Mouse (Mus musculus) neural tube, embryonic 11.5 days (tissue): Measurements from ENCODE around the gene Tgm1. TPM values are rescaled to one million over a fixed set of nuclear protein-coding genes. Genes with fewer than 3 reads are reported as not detected.

ENCODE experiments used
- polyA plus RNA-seq: library from polyadenylated mRNA; unstranded; fragments of >200 nt; fragmentation: Nextera tagmentation; extraction: Ambion mirVana; gene quantifications from 2 replicates; pipeline ENCODE4 v1.2.1, GENCODE M21; 2014

Gene Tgm1
- polyA plus RNA-seq, 1 experiment from 2014 or later, result 0.57 TPM

Other genes starting within 250 kb of the Tgm1 start
- 33.2 and 36.5 TPM in 2 replicates for gene Dhrs4, start 235.2 kb downstream of the Tgm1 start, polyA plus RNA-seq
- 9.4 and 9.5 TPM in 2 replicates for gene Carmil3, start 223.3 kb downstream of the Tgm1 start, polyA plus RNA-seq
- gene Cpne6, start 203.5 kb downstream of the Tgm1 start, polyA plus RNA-seq, result 0.99 and 1.7 TPM in 2 replicates
- gene Nrl, start 188.9 kb downstream of the Tgm1 start, polyA plus RNA-seq, result not detected in 2 replicates
- 14.5 and 14.7 TPM in 2 replicates for gene Pck2, start 173.7 kb downstream of the Tgm1 start, polyA plus RNA-seq
- 84.4 and 85.1 TPM in 2 replicates for gene Dcaf11, start 153.9 kb downstream of the Tgm1 start, polyA plus RNA-seq
- gene A730061H03Rik, start 153.5 kb downstream of the Tgm1 start, polyA plus RNA-seq, result 0.80 TPM in 1 of 2 replicates, not detected in the other
- 4.7 and 6.8 TPM in 2 replicates for gene Fitm1, start 138.3 kb downstream of the Tgm1 start, polyA plus RNA-seq
- 112 and 123 TPM in 2 replicates for gene Psme1, start 135.8 kb downstream of the Tgm1 start, polyA plus RNA-seq
- gene Emc9, start 128.6 kb downstream of the Tgm1 start, polyA plus RNA-seq, result 6.0 and 7.6 TPM in 2 replicates
- gene Psme2, start 122.8 kb downstream of the Tgm1 start, polyA plus RNA-seq, result 188 and 218 TPM in 2 replicates
- gene Rnf31, start 122.2 kb downstream of the Tgm1 start, polyA plus RNA-seq, result 10.2 and 13.0 TPM in 2 replicates
- gene Irf9, start 110.4 kb downstream of the Tgm1 start, polyA plus RNA-seq, result 5.7 and 5.9 TPM in 2 replicates
- 12.0 and 12.4 TPM in 2 replicates for gene Rec8, start 95.9 kb downstream of the Tgm1 start, polyA plus RNA-seq
- 99.2 and 104 TPM in 2 replicates for gene Ipo4, start 78.0 kb downstream of the Tgm1 start, polyA plus RNA-seq
- gene Gm49378, start 76.0 kb downstream of the Tgm1 start, polyA plus RNA-seq, result 1.0 and 1.6 TPM in 2 replicates
- gene Tm9sf1, start 70.1 kb downstream of the Tgm1 start, polyA plus RNA-seq, result 64.2 and 65.8 TPM in 2 replicates
- 0.89 and 0.93 TPM in 2 replicates for gene Tssk4, start 63.7 kb downstream of the Tgm1 start, polyA plus RNA-seq
- 65.5 and 65.7 TPM in 2 replicates for gene Mdp1, start 53.4 kb downstream of the Tgm1 start, polyA plus RNA-seq
- gene Gmpr2, start 42.0 kb downstream of the Tgm1 start, polyA plus RNA-seq, result 53.1 and 66.7 TPM in 2 replicates
- 573 and 583 TPM in 2 replicates for gene Nedd8, start 41.8 kb downstream of the Tgm1 start, polyA plus RNA-seq
- gene Tinf2, start 32.1 kb downstream of the Tgm1 start, polyA plus RNA-seq, result 50.7 and 61.2 TPM in 2 replicates
- gene Rabggta, start 8.3 kb upstream of the Tgm1 start, polyA plus RNA-seq, result 26.5 and 29.3 TPM in 2 replicates
- 68.6 and 76.8 TPM in 2 replicates for gene Dhrs1, start 31.8 kb upstream of the Tgm1 start, polyA plus RNA-seq
- gene Nop9, start 31.8 kb upstream of the Tgm1 start, polyA plus RNA-seq, result 51.9 and 53.8 TPM in 2 replicates
- 0.32 TPM in 1 of 2 replicates, not detected in the other for gene Cideb, start 44.5 kb upstream of the Tgm1 start, polyA plus RNA-seq
- 0.20 and 0.52 TPM in 2 replicates for gene Ltb4r2, start 47.5 kb upstream of the Tgm1 start, polyA plus RNA-seq
- gene Ltb4r1, start 52.0 kb upstream of the Tgm1 start, polyA plus RNA-seq, result 0.18 and 0.27 TPM in 2 replicates
- 8.9 and 9.0 TPM in 2 replicates for gene Adcy4, start 70.2 kb upstream of the Tgm1 start, polyA plus RNA-seq
- 14.2 and 16.6 TPM in 2 replicates for gene Ripk3, start 74.9 kb upstream of the Tgm1 start, polyA plus RNA-seq
- 25.9 and 33.7 TPM in 2 replicates for gene Nfatc4, start 109.2 kb upstream of the Tgm1 start, polyA plus RNA-seq
- gene Nynrin, start 140.1 kb upstream of the Tgm1 start, polyA plus RNA-seq, result 15.1 and 16.0 TPM in 2 replicates
- gene Cbln3, start 170.5 kb upstream of the Tgm1 start, polyA plus RNA-seq, result 0.13 and 0.22 TPM in 2 replicates
- gene Khnyn, start 171.0 kb upstream of the Tgm1 start, polyA plus RNA-seq, result 11.8 and 13.0 TPM in 2 replicates
- gene Sdr39u1, start 186.4 kb upstream of the Tgm1 start, polyA plus RNA-seq, result 45.7 and 52.6 TPM in 2 replicates
- gene Cma1, start 230.7 kb upstream of the Tgm1 start, polyA plus RNA-seq, result not detected in 2 replicates
- not detected in 2 replicates for gene Cma2, start 237.1 kb upstream of the Tgm1 start, polyA plus RNA-seq